Mouse (Mus musculus) fibroblast of lung, adult 2 months (primary cell): ENCODE results near the gene Arsa.
"Not testable (repeated sequence)": the region's sequence is repeated elsewhere in the genome, so short reads cannot be mapped to it uniquely, and the experiment has no call there.

Experiments
- DNase-seq: peaks from one replicate; pipeline ENCODE4 v3.0.0-alpha.2; 2011; ENCODE audit warnings: low read depth

Gene Arsa

DNA sequence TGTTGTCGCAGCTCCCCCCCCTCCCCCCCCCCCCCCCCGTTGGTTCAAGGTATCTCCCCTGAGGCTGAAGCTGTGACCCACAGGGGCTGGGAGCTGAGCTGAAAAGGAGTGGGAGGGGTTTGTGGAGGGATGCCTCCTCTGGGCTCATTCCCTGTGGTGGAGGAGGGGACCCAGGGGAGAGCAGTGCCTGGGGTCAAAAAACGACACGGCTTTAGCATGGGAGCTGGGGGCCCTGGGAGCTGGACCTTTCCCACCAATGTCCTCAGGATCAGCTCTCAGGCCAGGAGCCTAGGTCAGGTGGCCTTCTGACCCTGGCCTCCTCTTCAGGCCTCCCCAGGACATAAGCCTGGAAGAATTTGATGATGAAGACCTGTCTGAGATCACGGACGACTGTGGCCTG, 22.4 kb downstream of the Arsa start:
- no peak for DNase-seq

DNA sequence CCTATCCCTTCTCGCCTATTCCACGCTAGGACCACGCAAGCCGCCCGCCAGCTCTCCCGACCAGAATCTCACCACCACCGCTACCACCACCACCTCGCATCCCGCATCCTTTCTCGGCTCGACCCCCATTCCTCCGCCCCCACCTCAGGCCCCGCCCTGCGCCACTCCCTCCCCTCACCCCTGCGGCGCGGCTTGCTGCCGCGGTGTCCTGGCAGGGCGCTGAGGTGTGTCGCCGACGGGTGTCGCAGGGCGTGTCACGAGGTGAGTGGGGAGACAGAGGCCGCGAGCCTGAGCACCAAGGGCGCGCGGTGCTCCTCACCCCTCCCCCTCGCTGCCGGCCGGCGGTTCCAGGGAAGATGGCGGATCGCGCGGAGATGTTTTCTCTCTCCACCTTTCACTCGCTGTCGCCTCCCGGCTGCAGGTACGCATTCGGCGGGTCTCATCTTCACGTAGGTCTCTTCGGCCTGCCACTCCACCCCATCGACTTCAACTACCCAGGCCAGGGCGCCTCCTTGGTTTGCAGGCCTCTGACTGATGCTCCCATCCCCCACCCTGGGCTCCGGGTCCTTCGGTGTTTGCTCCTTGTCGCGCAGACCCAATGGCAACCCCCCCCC, 23.3 kb downstream of the Arsa start, which contains the start of gene Mapk8ip2:
Mapk8ip2 (plus strand) TSS at position 49 of the 614 bp plus-strand sequence.
- DNase-seq = no peak

GRCm38 (mm10) chr15:89452906-89453864, 24.0 kb downstream of the Arsa start:
- no peak for DNase-seq

- no peak for DNase-seq
Measured at GRCm38 (mm10) chr15:89442486-89443070, 34.6 kb downstream of the Arsa start.

DNA sequence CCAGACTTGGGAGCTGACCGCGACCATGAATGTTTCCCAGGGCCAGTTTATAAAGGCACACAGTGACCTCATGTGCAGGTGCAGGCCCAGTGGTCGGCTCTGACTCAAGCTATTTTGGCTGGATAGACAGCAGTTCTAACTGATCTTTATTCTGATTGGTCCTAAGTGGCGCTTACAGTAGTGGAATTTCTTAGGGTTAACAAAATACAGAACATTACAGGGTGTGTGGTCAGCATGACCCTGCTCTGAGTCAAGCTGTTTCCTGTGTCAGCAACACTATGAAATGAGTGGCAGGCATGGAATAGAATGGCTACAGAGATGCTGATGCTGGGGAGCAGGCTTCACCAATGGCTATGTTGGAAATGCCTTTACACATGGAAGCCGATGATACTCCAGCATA, 41.3 kb downstream of the Arsa start:
- DNase-seq = no peak

DNA sequence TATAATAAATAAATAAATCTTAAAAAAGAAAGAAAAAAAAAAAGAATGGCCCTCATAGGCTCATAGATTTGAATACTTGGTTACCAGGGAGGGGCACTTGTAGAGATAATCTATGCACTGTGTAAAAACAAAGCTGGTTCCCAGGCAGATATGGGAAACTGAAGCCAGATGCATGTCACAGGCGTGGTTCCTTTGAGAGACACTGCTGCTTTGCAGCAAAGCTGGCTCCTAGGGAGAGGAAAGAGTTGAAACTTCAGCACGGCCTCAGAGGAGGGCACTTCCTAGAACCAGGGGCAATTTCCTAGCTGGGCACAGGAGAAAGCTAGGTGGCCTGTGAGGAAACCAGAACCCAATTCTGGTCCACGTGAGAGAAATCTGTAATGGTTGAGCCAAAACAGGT, 43.1 kb downstream of the Arsa start:
- DNase-seq = no peak

- DNase-seq = no peak
Measured at GRCm38 (mm10) chr15:89432946-89433345, 44.3 kb downstream of the Arsa start.

DNA sequence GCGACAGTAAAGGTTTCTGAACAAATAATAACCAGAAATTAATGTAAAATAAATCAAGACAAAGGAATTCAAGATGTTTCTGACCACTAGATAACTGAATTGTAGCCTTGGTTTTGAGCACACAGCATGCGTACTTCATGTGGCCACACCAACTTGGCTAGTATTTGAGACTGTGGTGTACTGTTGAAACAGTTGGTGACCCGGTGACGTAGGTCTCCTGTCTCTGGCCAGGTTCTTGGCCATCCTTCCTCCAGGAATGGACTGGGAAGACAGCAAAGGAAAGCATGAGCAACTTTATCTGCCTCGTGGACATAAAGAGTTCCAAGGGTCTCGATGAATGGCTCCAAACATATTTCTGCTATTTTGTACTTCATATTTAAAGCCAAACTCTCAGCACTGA, 45.4 kb downstream of the Arsa start:
- no peak for DNase-seq

GRCm38 (mm10) chr15:89431271-89431670, 46.0 kb downstream of the Arsa start:
- no peak for DNase-seq

GRCm38 (mm10) chr15:89430771-89431170, 46.5 kb downstream of the Arsa start:
- DNase-seq = not testable (repeated sequence)

GRCm38 (mm10) chr15:89430341-89430740, 46.9 kb downstream of the Arsa start:
- DNase-seq = no peak

DNA sequence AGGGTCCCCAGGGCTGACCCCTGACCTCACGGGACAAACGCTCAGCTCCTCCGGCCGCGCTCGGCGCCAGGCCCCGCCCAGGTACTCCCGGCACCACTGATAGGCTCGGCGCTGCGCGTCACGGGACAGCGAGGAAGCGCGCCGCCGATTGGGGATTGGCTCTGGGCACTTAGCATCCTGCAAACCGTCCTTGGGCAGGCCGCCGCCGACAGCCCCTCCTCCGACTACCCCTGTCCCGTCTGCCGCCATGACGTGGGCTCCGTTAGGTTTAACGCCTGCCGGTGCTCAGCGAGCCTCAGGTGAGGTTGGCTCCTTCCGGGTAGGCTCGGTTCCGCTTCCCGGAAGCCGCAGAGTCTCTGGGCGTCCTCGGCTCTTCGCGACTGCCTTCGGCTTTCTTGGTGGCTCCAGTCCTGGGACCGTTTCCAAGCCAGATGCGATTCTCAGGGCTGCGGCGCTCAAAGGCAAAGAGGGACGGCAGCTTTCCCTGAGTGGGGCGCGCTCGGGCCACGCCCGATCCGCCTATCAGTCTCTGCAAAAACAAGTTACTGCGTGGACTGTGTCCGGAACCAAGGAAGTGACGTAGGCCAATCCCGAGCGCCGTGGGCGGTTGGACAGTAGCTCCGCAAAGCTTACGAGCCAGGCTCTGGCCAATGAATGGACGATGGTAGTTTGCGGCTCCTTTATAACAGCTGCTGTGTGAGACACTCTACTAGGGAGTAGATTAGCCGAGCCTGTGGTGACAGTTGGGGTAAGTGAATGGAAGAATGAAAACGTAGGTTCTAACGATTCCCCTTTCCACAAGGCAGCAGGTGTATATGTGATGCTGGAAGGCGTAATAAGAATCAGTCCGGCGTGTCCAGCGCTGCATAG, 47.6 kb downstream of the Arsa start, which contains the start of the genes C730034F03Rik, Gm44502 and Chkb:
C730034F03Rik (plus strand) TSS at position 238 of the 870 bp plus-strand sequence.
Gm44502 (minus strand) TSS at position 345 of the 870 bp plus-strand sequence.
Chkb (minus strand) TSS at position 557 of the 870 bp plus-strand sequence.
- peak; percentile 91 for DNase-seq

DNA sequence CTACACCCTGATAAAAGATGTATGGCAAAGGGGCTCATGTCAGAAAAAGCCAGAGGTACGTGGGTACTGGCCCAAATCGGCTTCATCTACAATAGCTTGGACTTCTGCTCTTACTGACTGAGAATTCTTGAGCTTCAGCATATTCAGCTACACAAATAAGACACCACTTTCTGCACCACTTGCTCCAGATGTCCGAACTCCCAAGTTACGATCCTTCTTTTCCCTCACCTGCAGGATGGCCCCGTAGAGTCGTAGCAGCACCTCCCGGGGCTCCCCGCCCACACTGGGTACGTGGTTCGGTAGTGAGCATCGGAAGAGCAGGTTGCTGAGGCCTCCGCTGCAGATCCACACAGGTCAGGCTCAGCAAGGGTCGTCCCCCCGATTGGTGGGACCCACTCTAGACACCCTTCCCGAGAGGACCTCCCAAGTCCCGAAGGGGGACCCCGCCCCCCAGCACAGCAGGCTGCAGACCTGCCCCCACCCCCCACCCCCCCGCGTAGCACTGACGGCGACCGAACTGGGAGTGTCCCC, 48.3 kb downstream of the Arsa start:
- DNase-seq = no peak

DNA sequence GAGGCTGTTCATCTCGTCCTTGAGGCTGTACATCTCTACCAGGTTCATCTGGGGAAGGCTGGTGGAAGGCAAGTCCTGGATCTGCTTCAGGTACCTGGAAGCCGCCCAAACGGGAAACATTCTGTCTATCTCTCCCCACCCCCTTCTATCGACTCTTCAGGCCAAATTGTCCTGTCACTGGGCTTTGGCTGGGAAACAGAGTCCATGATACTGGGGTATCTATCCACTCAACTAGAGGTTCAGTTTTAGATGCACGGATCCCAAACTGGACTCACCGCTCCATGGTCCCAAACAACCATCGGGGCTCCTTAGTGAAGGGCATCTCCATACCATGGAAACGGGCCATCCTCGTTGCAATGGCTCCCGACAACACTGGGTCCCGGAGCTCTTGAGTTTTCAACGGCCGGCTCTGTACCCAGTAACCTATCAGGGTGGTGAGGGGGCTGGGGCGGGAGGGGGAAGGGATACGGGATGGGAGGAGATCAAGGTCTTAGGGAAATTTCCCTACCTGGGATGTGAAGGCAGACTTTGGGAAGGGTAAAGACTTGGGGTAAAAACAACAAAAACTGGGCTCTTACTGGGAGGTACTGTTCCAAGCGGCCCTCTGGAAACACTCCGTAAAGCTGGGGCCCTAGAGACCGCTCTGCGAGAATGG, 49.0 kb downstream of the Arsa start:
- DNase-seq = no peak

GRCm38 (mm10) chr15:89426716-89427115, 50.5 kb downstream of the Arsa start:
- DNase-seq = no peak

GRCm38 (mm10) chr15:89425711-89426121, 51.5 kb downstream of the Arsa start, which contains the start of gene Cpt1b:
Gene Cpt1b (minus strand): TSS chr15:89425863.
- no peak for DNase-seq

DNA sequence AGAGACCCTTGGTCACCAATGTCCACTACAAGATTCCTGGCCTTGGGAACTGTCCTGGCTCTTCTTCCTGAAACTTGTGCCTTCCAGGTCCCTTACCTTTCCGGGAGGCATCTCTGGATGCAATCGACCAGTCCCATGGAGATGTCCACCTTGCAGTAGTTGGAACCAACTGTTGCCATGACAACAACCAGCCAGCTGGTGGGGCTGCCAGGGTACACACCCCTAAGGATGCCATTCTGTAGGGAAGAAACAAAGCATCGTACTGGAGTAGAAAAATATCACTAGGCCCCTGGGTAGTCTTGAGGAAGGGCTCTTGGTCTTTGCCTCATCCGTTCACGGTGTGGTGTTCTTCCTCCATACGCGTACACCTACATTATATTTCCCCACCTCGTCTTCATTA, 52.6 kb downstream of the Arsa start:
- no peak for DNase-seq
